Mouse (Mus musculus): ENCODE results near the gene Oser1. TPM values are rescaled to one million over a fixed set of nuclear protein-coding genes. Genes with fewer than 3 reads are reported as not detected.

Oser1 gene
- total and polyA plus RNA-seq, 3 experiments = 14.0 to 84.2 (median 42.5) TPM

- peaks cover 13% of the 10 kb centered on the region for H3K27me3 ChIP-seq (ENCODE audit: insufficient read depth, low read length)
- no peak for DNase-seq (ENCODE audit: low spot score)
- H3K4me3 ChIP-seq (ENCODE audit: low read depth, low read length) = no peak overlapping the region
- no peaks in the 10 kb centered on the region for H3K4me1 ChIP-seq (ENCODE audit: insufficient read depth, low read depth, low read length)
- H3K36me3 ChIP-seq (replicated peaks) = no peaks in the 10 kb centered on the region
- ATAC-seq (ENCODE audit: extremely low read depth, insufficient number of reproducible peaks, low FRiP score, poor library complexity, severe bottlenecking) = no peak
- TF ChIP-seq POLR2AphosphoS5 (IDR thresholded peaks at IDR 0.05; ENCODE audit: insufficient replicate concordance, low read depth, low read length) (no peak), CTCF (IDR thresholded peaks at IDR 0.05; ENCODE audit: low read depth, low read length) (no peak), GATA1 (IDR thresholded peaks at IDR 0.05; ENCODE audit: borderline replicate concordance, low read length) (no peak), GATA2 (IDR thresholded peaks at IDR 0.05; ENCODE audit: borderline replicate concordance, low read depth, low read length) (no peak), TAL1 (conservative IDR thresholded peaks at IDR 0.05; ENCODE audit: low read depth, low read length) (no peak)
- no peaks in the 10 kb centered on the region for H3K9me3 ChIP-seq (replicated peaks)
Measured at GRCm38 (mm10) chr2:163438619-163439451, 14.3 kb upstream of the Oser1 start.

DNA sequence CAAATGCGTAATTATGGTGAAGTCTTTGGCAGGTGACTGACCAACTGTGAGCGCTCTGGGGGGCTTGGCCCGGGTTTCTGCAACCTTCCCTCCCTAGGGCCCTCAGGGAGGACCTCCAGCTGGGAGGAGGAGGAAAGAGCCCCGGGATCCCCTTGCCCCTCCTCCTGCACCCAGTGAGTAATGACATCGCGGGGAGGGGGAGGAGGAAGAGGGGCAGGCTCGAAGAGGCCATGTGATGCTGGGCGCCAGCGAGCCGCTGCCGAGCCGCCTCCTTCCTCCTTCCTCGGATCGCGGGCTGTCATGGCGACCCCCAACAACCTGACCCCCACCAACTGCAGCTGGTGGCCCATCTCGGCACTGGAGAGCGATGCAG, 13.7 kb upstream of the Oser1 start, which contains the start of gene Gdap1l1:
Gdap1l1 (plus strand) TSS at position 231 of the 373 bp plus-strand sequence.
- Histone ChIP-seq H3K4me3 (ENCODE audit: low read depth, low read length) (no peak within 1 kb of the TSS), H3K9me3 (replicated peaks) (no peaks in the 10 kb centered on the region), H3K27me3 (ENCODE audit: insufficient read depth, low read length) (peaks cover 8% of the 10 kb centered on the region; the same call in 1 of the 2 replicates), H3K36me3 (replicated peaks) (no peaks in the 10 kb centered on the region), H3K4me1 (ENCODE audit: insufficient read depth, low read depth, low read length) (no peaks in the 10 kb centered on the region)
- ATAC-seq (ENCODE audit: extremely low read depth, insufficient number of reproducible peaks, low FRiP score, poor library complexity, severe bottlenecking) (no peak), DNase-seq (ENCODE audit: low spot score) (no peak)
- TF ChIP-seq TAL1 (conservative IDR thresholded peaks at IDR 0.05; ENCODE audit: low read depth, low read length) = no peak
- no peak for TF ChIP-seq POLR2AphosphoS5 (IDR thresholded peaks at IDR 0.05; ENCODE audit: insufficient replicate concordance, low read depth, low read length)
- TF ChIP-seq GATA1 (IDR thresholded peaks at IDR 0.05; ENCODE audit: borderline replicate concordance, low read length) = no peak
- TF ChIP-seq CTCF (IDR thresholded peaks at IDR 0.05; ENCODE audit: low read depth, low read length) = no peak
- no peak for TF ChIP-seq GATA2 (IDR thresholded peaks at IDR 0.05; ENCODE audit: borderline replicate concordance, low read depth, low read length)

DNA sequence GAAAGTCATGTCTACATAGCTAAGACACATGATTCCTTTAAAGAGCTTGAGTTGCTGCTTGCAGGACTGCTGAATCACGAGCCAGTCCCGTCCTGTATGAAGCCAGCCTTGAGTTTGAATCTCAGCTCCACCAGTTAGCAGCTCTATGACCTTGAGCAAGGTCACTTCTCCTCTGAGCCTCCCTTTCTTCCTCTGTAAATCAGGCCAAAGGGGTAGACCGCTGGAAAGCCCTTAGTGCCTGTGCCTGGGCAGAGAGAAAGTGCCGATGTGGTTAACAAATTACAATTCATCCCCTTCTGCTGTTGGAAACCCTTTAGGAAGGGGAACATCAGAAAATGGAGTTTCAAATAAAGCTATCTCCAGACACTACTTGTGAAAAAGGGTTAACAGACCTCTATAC, 13.3 kb upstream of the Oser1 start:
- H3K27me3 ChIP-seq (ENCODE audit: insufficient read depth, low read length) = peaks cover 8% of the 10 kb centered on the region; the same call in 1 of the 2 replicates
- H3K36me3 ChIP-seq (replicated peaks) = no peaks in the 10 kb centered on the region
- H3K4me3 ChIP-seq (ENCODE audit: low read depth, low read length) = no peak overlapping the region
- no peak for TF ChIP-seq POLR2AphosphoS5 (IDR thresholded peaks at IDR 0.05; ENCODE audit: insufficient replicate concordance, low read depth, low read length)
- TF ChIP-seq GATA2 (IDR thresholded peaks at IDR 0.05; ENCODE audit: borderline replicate concordance, low read depth, low read length) = no peak
- TF ChIP-seq TAL1 (conservative IDR thresholded peaks at IDR 0.05; ENCODE audit: low read depth, low read length) = no peak
- no peak for TF ChIP-seq CTCF (IDR thresholded peaks at IDR 0.05; ENCODE audit: low read depth, low read length)
- no peak for TF ChIP-seq GATA1 (IDR thresholded peaks at IDR 0.05; ENCODE audit: borderline replicate concordance, low read length)
- no peaks in the 10 kb centered on the region for H3K9me3 ChIP-seq (replicated peaks)
- no peak for DNase-seq (ENCODE audit: low spot score)
- no peaks in the 10 kb centered on the region for H3K4me1 ChIP-seq (ENCODE audit: insufficient read depth, low read depth, low read length)
- no peak for ATAC-seq (ENCODE audit: extremely low read depth, insufficient number of reproducible peaks, low FRiP score, poor library complexity, severe bottlenecking)

GRCm38 (mm10) chr2:163433971-163434370, 9.5 kb upstream of the Oser1 start:
- no peaks in the 10 kb centered on the region for H3K4me1 ChIP-seq (ENCODE audit: insufficient read depth, low read depth, low read length)
- peaks cover 12% of the 10 kb centered on the region; the same call in 1 of the 2 replicates for H3K27me3 ChIP-seq (ENCODE audit: insufficient read depth, low read length)
- TF ChIP-seq TAL1 (conservative IDR thresholded peaks at IDR 0.05; ENCODE audit: low read depth, low read length) (no peak), GATA1 (IDR thresholded peaks at IDR 0.05; ENCODE audit: borderline replicate concordance, low read length) (no peak), CTCF (IDR thresholded peaks at IDR 0.05; ENCODE audit: low read depth, low read length) (no peak), POLR2AphosphoS5 (IDR thresholded peaks at IDR 0.05; ENCODE audit: insufficient replicate concordance, low read depth, low read length) (no peak), GATA2 (IDR thresholded peaks at IDR 0.05; ENCODE audit: borderline replicate concordance, low read depth, low read length) (no peak)
- H3K4me3 ChIP-seq (ENCODE audit: low read depth, low read length) = no peak overlapping the region
- H3K36me3 ChIP-seq (replicated peaks) = no peaks in the 10 kb centered on the region
- ATAC-seq (ENCODE audit: extremely low read depth, insufficient number of reproducible peaks, low FRiP score, poor library complexity, severe bottlenecking) (no peak), DNase-seq (ENCODE audit: low spot score) (no peak)
- no peaks in the 10 kb centered on the region for H3K9me3 ChIP-seq (replicated peaks)

DNA sequence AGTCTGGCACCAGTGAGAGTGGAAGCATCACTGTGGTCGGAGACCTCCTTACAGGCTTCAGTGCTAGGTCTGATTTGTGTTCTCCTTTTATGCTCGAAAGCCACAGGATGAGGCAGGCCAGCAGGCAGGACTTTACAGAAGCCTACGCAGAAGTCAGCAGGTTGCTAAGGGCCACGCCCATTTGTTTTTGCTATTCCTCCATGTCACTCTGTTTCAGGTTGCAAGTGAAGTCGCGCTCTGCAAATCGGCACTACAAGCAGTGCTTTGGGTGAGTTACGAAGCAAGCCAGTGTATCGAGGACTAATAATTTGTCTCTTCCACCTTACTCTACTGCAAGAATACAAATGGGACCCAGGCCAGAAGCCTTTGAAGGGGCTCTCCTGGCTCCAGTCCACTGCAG, 6.8 kb upstream of the Oser1 start:
- TF ChIP-seq GATA1 (IDR thresholded peaks at IDR 0.05; ENCODE audit: borderline replicate concordance, low read length) = no peak
- no peak for TF ChIP-seq CTCF (IDR thresholded peaks at IDR 0.05; ENCODE audit: low read depth, low read length)
- no peak for TF ChIP-seq POLR2AphosphoS5 (IDR thresholded peaks at IDR 0.05; ENCODE audit: insufficient replicate concordance, low read depth, low read length)
- Histone ChIP-seq H3K9me3 (replicated peaks) (no peaks in the 10 kb centered on the region), H3K27me3 (ENCODE audit: insufficient read depth, low read length) (peaks cover 10% of the 10 kb centered on the region; the same call in 1 of the 2 replicates), H3K4me3 (ENCODE audit: low read depth, low read length) (no peak overlapping the region), H3K4me1 (ENCODE audit: insufficient read depth, low read depth, low read length) (no peaks in the 10 kb centered on the region), H3K36me3 (replicated peaks) (no peaks in the 10 kb centered on the region)
- no peak for DNase-seq (ENCODE audit: low spot score)
- ATAC-seq (ENCODE audit: extremely low read depth, insufficient number of reproducible peaks, low FRiP score, poor library complexity, severe bottlenecking) = no peak

GRCm38 (mm10) chr2:163428346-163429011, 4.0 kb upstream of the Oser1 start:
- TF ChIP-seq TAL1 (conservative IDR thresholded peaks at IDR 0.05; ENCODE audit: low read depth, low read length) = no peak
- TF ChIP-seq GATA2 (IDR thresholded peaks at IDR 0.05; ENCODE audit: borderline replicate concordance, low read depth, low read length) = no peak
- no peak for TF ChIP-seq CTCF (IDR thresholded peaks at IDR 0.05; ENCODE audit: low read depth, low read length)
- no peak for TF ChIP-seq GATA1 (IDR thresholded peaks at IDR 0.05; ENCODE audit: borderline replicate concordance, low read length)
- TF ChIP-seq POLR2AphosphoS5 (IDR thresholded peaks at IDR 0.05; ENCODE audit: insufficient replicate concordance, low read depth, low read length) = no peak
- H3K4me1 ChIP-seq (ENCODE audit: insufficient read depth, low read depth, low read length) = no peaks in the 10 kb centered on the region
- H3K27me3 ChIP-seq (ENCODE audit: insufficient read depth, low read length) = peaks cover 5% of the 10 kb centered on the region; the same call in 1 of the 2 replicates
- H3K36me3 ChIP-seq (replicated peaks) = peaks cover 13% of the 10 kb centered on the region
- DNase-seq (ENCODE audit: low spot score) (no peak), ATAC-seq (ENCODE audit: extremely low read depth, insufficient number of reproducible peaks, low FRiP score, poor library complexity, severe bottlenecking) (no peak)
- no peak overlapping the region for H3K4me3 ChIP-seq (ENCODE audit: low read depth, low read length)
- no peaks in the 10 kb centered on the region for H3K9me3 ChIP-seq (replicated peaks)
